In genomic region chr5:54100916-54101315, GRCm38 (mm10) we compare ENCODE assay signal across 9 mouse cellular contexts.
A peak's percentile ranks its signal among the peaks of the same experiment; 100 is the strongest.
DNase-seq lines count a peak whose midpoint lies in the region; ATAC-seq lines count a peak whose summit lies in the region.
"Had no signal": no experiment of that assay in that cellular context is flagged by ENCODE, and none has a peak within 500 bp of the region (broad histone marks: within the 10 kb centered on the region; RNA-seq: fewer than 3 reads in every experiment).

No protein-coding gene starts in this region.

- H3K27me3 ChIP-seq in hindbrain, embryonic 14.5 days (ENCODE audit: control insufficient read depth, insufficient read depth, low read length): no peaks in the 10 kb centered on the region
- no peaks in the 10 kb centered on the region for H3K27me3 ChIP-seq in hindbrain, embryonic 10.5 days (ENCODE audit: insufficient read depth, poor library complexity, severe bottlenecking)
- H3K27me3 ChIP-seq: Patski had no signal

- H3K36me3 ChIP-seq in hindbrain, embryonic 14.5 days (replicated peaks; ENCODE audit: control insufficient read depth, insufficient read depth): 0 out of 2 replicates have a peak, but pooled peaks cover 8% of the 10 kb centered on the region
- 0 out of 2 replicates have a peak, but pooled peaks cover 3% of the 10 kb centered on the region for H3K36me3 ChIP-seq in hindbrain, embryonic 10.5 days

- H3K4me1 ChIP-seq in hindbrain, embryonic 14.5 days (replicated peaks; ENCODE audit: control insufficient read depth, insufficient read depth, low read length): peaks cover 6% of the 10 kb centered on the region; the same call in 1 of the 2 replicates
- H3K4me1 ChIP-seq in hindbrain, embryonic 10.5 days (replicated peaks): peaks cover 16% of the 10 kb centered on the region; the same call in 1 of the 2 replicates

- H3K4me3 ChIP-seq in hindbrain, embryonic 14.5 days (replicated peaks; ENCODE audit: low read length): no peak overlapping the region
- no peak overlapping the region for H3K4me3 ChIP-seq in hindbrain, embryonic 10.5 days

- H3K27ac ChIP-seq in hindbrain, embryonic 14.5 days: 0 out of 2 replicates have a peak overlapping the region, but pooled peaks have one; percentile 34
- H3K27ac ChIP-seq in hindbrain, embryonic 10.5 days: no peak overlapping the region

- WGBS in hindbrain, embryonic 14.5 days: 40% methylated on average over 3 of the region's 3 CpGs
- 75% methylated on average over 3 of the region's 3 CpGs for WGBS in hindbrain, embryonic 10.5 days

- ATAC-seq in hindbrain, embryonic 14.5 days (ENCODE audit: low FRiP score): peak; percentile 64; the same call in 1 of the 2 replicates
- ATAC-seq in granulocyte monocyte progenitor cell, adult 5-6 weeks (replicated peaks; ENCODE audit: poor library complexity, severe bottlenecking): peak; percentile 16; the same call in 1 of the 2 replicates
- peak; percentile 9; the same call in 1 of the 2 replicates for ATAC-seq in neutrophil, adult 5-6 weeks (ENCODE audit: extremely low read depth, insufficient number of reproducible peaks, low FRiP score, poor library complexity, severe bottlenecking)
- ATAC-seq in erythroblast, adult 5-6 weeks (replicated peaks; ENCODE audit: low FRiP score, poor library complexity, severe bottlenecking): no peak
- ATAC-seq: Patski had no signal

- H3K9me3 ChIP-seq in hindbrain, embryonic 14.5 days (ENCODE audit: control insufficient read depth, low read length): no peaks in the 10 kb centered on the region
- no peaks in the 10 kb centered on the region for H3K9me3 ChIP-seq in hindbrain, embryonic 10.5 days

- DNase-seq in hindbrain, embryonic 14.5 days (ENCODE audit: low spot score): peak; percentile 56
- DNase-seq in hindbrain, embryonic 10.5 days (ENCODE audit: low spot score): no peak
- peak; percentile 69 for DNase-seq in adipocyte (ENCODE audit: low spot score)
- peak; percentile 75 to 88 for DNase-seq in left cerebral cortex, postnatal 14 days (ENCODE audit: low spot score in 2 of 2)
- DNase-seq in liver: no peak

- intact Hi-C loops in left cerebral cortex, postnatal 14 days (cut with DNase I): no loop called here

- no peak overlapping the region for H3K4me2 ChIP-seq in hindbrain, embryonic 14.5 days (replicated peaks)

- no peak overlapping the region for H3K9ac ChIP-seq in hindbrain, embryonic 14.5 days

Comparison
In these comparisons a context has a peak if more than half of its experiments do, and no peak if none do; other contexts are left out.
1. DNase-seq: peak in hindbrain, embryonic 14.5 days (single experiment), adipocyte (single experiment) and left cerebral cortex, postnatal 14 days (2 of 2); none in hindbrain, embryonic 10.5 days (single experiment) and liver (single experiment).